In the genomic region with DNA sequence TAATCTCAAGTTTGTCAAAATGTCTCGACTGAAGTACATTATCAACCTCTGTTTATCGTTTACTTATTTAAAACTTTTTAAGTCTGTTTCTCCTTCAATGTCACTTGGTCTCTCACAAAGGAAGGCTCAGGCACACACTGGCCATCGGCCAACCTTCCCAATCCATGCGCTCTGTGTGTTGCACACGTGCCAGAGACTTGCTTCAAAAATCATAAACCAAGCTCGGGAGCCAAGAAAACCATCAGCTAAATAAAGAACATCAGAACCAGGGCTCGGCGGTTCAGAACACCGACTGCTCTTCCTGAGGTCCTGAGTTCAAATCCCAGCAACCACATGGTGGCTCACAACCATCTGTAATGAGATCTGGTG, we compare ENCODE assay signal across 10 mouse cellular contexts. TPM values are rescaled to one million over a fixed set of nuclear protein-coding genes. Genes with fewer than 3 reads are reported as not detected.
DNase-seq lines count a peak whose midpoint lies in the region; ATAC-seq lines count a peak whose summit lies in the region.
"Had no signal": no experiment of that assay in that cellular context is flagged by ENCODE, and none has a peak within 500 bp of the region (broad histone marks: within the 10 kb centered on the region; RNA-seq: fewer than 3 reads in every experiment).

No protein-coding gene starts in this region.

- no peak overlapping the region for H3K4me2 ChIP-seq in forebrain, embryonic 11.5 days (ENCODE audit: low read depth, low read length, severe bottlenecking)
- no peak overlapping the region for H3K4me2 ChIP-seq in forebrain, embryonic 12.5 days
- no peak overlapping the region for H3K4me2 ChIP-seq in midbrain, embryonic 14.5 days (ENCODE audit: low read length)
- H3K4me2 ChIP-seq in hindbrain, embryonic 14.5 days (replicated peaks) = no peak overlapping the region
- H3K4me2 ChIP-seq: limb, embryonic 15.5 days; midbrain, embryonic 15.5 days had no signal

- H3K9ac ChIP-seq in forebrain, embryonic 11.5 days (ENCODE audit: low read length) = no peak overlapping the region
- H3K9ac ChIP-seq in forebrain, embryonic 12.5 days = no peak overlapping the region
- no peak overlapping the region for H3K9ac ChIP-seq in midbrain, embryonic 14.5 days (replicated peaks; ENCODE audit: low read length)
- no peak overlapping the region for H3K9ac ChIP-seq in hindbrain, embryonic 14.5 days
- H3K9ac ChIP-seq: limb, embryonic 15.5 days; midbrain, embryonic 15.5 days had no signal

- no peaks in the 10 kb centered on the region for H3K27me3 ChIP-seq in forebrain, embryonic 11.5 days (ENCODE audit: control insufficient read depth, insufficient read depth, low read length)
- 0 out of 2 replicates have a peak, but pooled peaks cover 3% of the 10 kb centered on the region for H3K27me3 ChIP-seq in forebrain, embryonic 12.5 days
- no peaks in the 10 kb centered on the region for H3K27me3 ChIP-seq in midbrain, embryonic 10.5 days (ENCODE audit: low read depth, poor library complexity, severe bottlenecking)
- no peaks in the 10 kb centered on the region for H3K27me3 ChIP-seq in midbrain, embryonic 14.5 days (ENCODE audit: control insufficient read depth, insufficient read depth, low read length)
- H3K27me3 ChIP-seq in hindbrain, embryonic 14.5 days (ENCODE audit: control insufficient read depth, insufficient read depth, low read length) = no peaks in the 10 kb centered on the region
- H3K27me3 ChIP-seq: limb, embryonic 15.5 days; midbrain, embryonic 15.5 days had no signal

- no peaks in the 10 kb centered on the region for H3K9me3 ChIP-seq in forebrain, embryonic 11.5 days (ENCODE audit: control insufficient read depth, low read length)
- no peaks in the 10 kb centered on the region for H3K9me3 ChIP-seq in forebrain, embryonic 12.5 days
- no peaks in the 10 kb centered on the region for H3K9me3 ChIP-seq in midbrain, embryonic 10.5 days (replicated peaks)
- no peaks in the 10 kb centered on the region for H3K9me3 ChIP-seq in midbrain, embryonic 14.5 days (ENCODE audit: control insufficient read depth, low read length)
- H3K9me3 ChIP-seq in hindbrain, embryonic 14.5 days (ENCODE audit: control insufficient read depth, low read length) = no peaks in the 10 kb centered on the region
- H3K9me3 ChIP-seq: limb, embryonic 15.5 days; midbrain, embryonic 15.5 days had no signal

- peaks cover 28% of the 10 kb centered on the region for H3K4me1 ChIP-seq in forebrain, embryonic 11.5 days (replicated peaks; ENCODE audit: control insufficient read depth, insufficient read depth, low read length)
- H3K4me1 ChIP-seq in forebrain, embryonic 12.5 days = peaks cover 40% of the 10 kb centered on the region
- peaks cover 91% of the 10 kb centered on the region for H3K4me1 ChIP-seq in midbrain, embryonic 10.5 days
- H3K4me1 ChIP-seq in midbrain, embryonic 14.5 days (ENCODE audit: control insufficient read depth, insufficient read depth, low read length) = peaks cover 14% of the 10 kb centered on the region
- peaks cover 24% of the 10 kb centered on the region for H3K4me1 ChIP-seq in hindbrain, embryonic 14.5 days (replicated peaks; ENCODE audit: control insufficient read depth, insufficient read depth, low read length)

- no peak overlapping the region for H3K4me3 ChIP-seq in forebrain, embryonic 11.5 days (ENCODE audit: low read depth, low read length)
- no peak overlapping the region for H3K4me3 ChIP-seq in forebrain, embryonic 12.5 days (replicated peaks)
- H3K4me3 ChIP-seq in midbrain, embryonic 10.5 days = no peak overlapping the region
- H3K4me3 ChIP-seq in midbrain, embryonic 14.5 days (replicated peaks; ENCODE audit: low read depth, low read length) = no peak overlapping the region
- H3K4me3 ChIP-seq in hindbrain, embryonic 14.5 days (replicated peaks; ENCODE audit: low read length) = no peak overlapping the region
- H3K4me3 ChIP-seq: limb, embryonic 15.5 days; midbrain, embryonic 15.5 days had no signal

- no peak for ATAC-seq in forebrain, embryonic 11.5 days (replicated peaks; ENCODE audit: low FRiP score)
- no peak for ATAC-seq in forebrain, embryonic 12.5 days (ENCODE audit: low FRiP score)
- ATAC-seq in midbrain, embryonic 14.5 days (ENCODE audit: low FRiP score, low TSS enrichment) = no peak
- ATAC-seq in hindbrain, embryonic 14.5 days (ENCODE audit: low FRiP score) = no peak
- ATAC-seq: midbrain, embryonic 15.5 days had no signal

- H3K36me3 ChIP-seq in forebrain, embryonic 11.5 days (ENCODE audit: control insufficient read depth, insufficient read depth, low read length) = no peaks in the 10 kb centered on the region
- H3K36me3 ChIP-seq in forebrain, embryonic 12.5 days (replicated peaks) = no peaks in the 10 kb centered on the region
- H3K36me3 ChIP-seq in midbrain, embryonic 10.5 days = peaks cover 16% of the 10 kb centered on the region
- no peaks in the 10 kb centered on the region for H3K36me3 ChIP-seq in midbrain, embryonic 14.5 days (ENCODE audit: control insufficient read depth, insufficient read depth, low read length)
- H3K36me3 ChIP-seq in hindbrain, embryonic 14.5 days (replicated peaks; ENCODE audit: control insufficient read depth, insufficient read depth) = no peaks in the 10 kb centered on the region
- H3K36me3 ChIP-seq: limb, embryonic 15.5 days; midbrain, embryonic 15.5 days had no signal

- H3K27ac ChIP-seq in forebrain, embryonic 11.5 days (ENCODE audit: low read depth, low read length) = peak overlapping the region; percentile 41; the same call in 1 of the 2 replicates
- no peak overlapping the region for H3K27ac ChIP-seq in forebrain, embryonic 12.5 days
- H3K27ac ChIP-seq in midbrain, embryonic 10.5 days (replicated peaks) = peak overlapping the region; percentile 88
- H3K27ac ChIP-seq in midbrain, embryonic 14.5 days (replicated peaks; ENCODE audit: low read depth, low read length) = no peak overlapping the region
- H3K27ac ChIP-seq in hindbrain, embryonic 14.5 days = no peak overlapping the region
- H3K27ac ChIP-seq: midbrain, embryonic 15.5 days had no signal

- 46% methylated on average over 9 of the region's 9 CpGs for WGBS in forebrain, embryonic 11.5 days
- WGBS in forebrain, embryonic 12.5 days = 39% methylated on average over 9 of the region's 9 CpGs
- 50% methylated on average over 9 of the region's 9 CpGs for whole genome bisulfite sequencing in midbrain, embryonic 10.5 days
- 50% methylated on average over 9 of the region's 9 CpGs for WGBS in midbrain, embryonic 14.5 days
- WGBS in hindbrain, embryonic 14.5 days = 35% methylated on average over 9 of the region's 9 CpGs

- DNase-seq in forebrain, embryonic 11.5 days (ENCODE audit: low spot score) = no peak
- DNase-seq in midbrain, embryonic 10.5 days (ENCODE audit: low spot score) = no peak
- no peak for DNase-seq in midbrain, embryonic 14.5 days
- DNase-seq in kidney, postnatal 10 days = peak; percentile 66
- no peak for DNase-seq in thymus, postnatal 36 days
- DNase-seq in hindbrain, embryonic 14.5 days (ENCODE audit: low spot score) = no peak
- DNase-seq in spleen, adult 18-20 months = no peak

RNA-seq across cellular contexts. Expression of a gene that starts 13.2 kb away (rescaled TPM):
- not detected in 2 replicates for polyA plus RNA-seq in forebrain, embryonic 11.5 days (2014; fragmentation: Nextera tagmentation; extraction: Ambion mirVana)
- not detected in 2 replicates for polyA plus RNA-seq in forebrain, embryonic 12.5 days (2016; fragmentation: Nextera tagmentation; extraction: Ambion mirVana)
- polyA plus RNA-seq in midbrain, embryonic 10.5 days (2016; fragmentation: Nextera tagmentation; extraction: Ambion mirVana) = 0.91 and 0.98 TPM in 2 replicates
- not detected in 2 replicates for polyA plus RNA-seq in midbrain, embryonic 14.5 days (2014; fragmentation: Nextera tagmentation; extraction: Ambion mirVana)
- polyA plus RNA-seq in hindbrain, embryonic 14.5 days (2014; fragmentation: Nextera tagmentation; extraction: Ambion mirVana) = not detected in 2 replicates
- polyA plus RNA-seq: midbrain, embryonic 15.5 days had no signal

RNA-seq across cellular contexts. Expression of a gene that starts 23.9 kb away (rescaled TPM):
- not detected in 2 replicates for polyA plus RNA-seq in forebrain, embryonic 11.5 days (2014; fragmentation: Nextera tagmentation; extraction: Ambion mirVana)
- polyA plus RNA-seq in forebrain, embryonic 12.5 days (2016; fragmentation: Nextera tagmentation; extraction: Ambion mirVana) = not detected in 2 replicates
- polyA plus RNA-seq in midbrain, embryonic 10.5 days (2016; fragmentation: Nextera tagmentation; extraction: Ambion mirVana) = not detected in 2 replicates
- not detected in 2 replicates for polyA plus RNA-seq in midbrain, embryonic 14.5 days (2014; fragmentation: Nextera tagmentation; extraction: Ambion mirVana)
- polyA plus RNA-seq in hindbrain, embryonic 14.5 days (2014; fragmentation: Nextera tagmentation; extraction: Ambion mirVana) = not detected in 2 replicates
- polyA plus RNA-seq: midbrain, embryonic 15.5 days had no signal

RNA-seq across cellular contexts. Expression of a gene that starts 35.5 kb away (rescaled TPM):
- polyA plus RNA-seq in forebrain, embryonic 11.5 days (2014; fragmentation: Nextera tagmentation; extraction: Ambion mirVana) = 1.5 and 1.6 TPM in 2 replicates
- polyA plus RNA-seq in forebrain, embryonic 12.5 days (2016; fragmentation: Nextera tagmentation; extraction: Ambion mirVana) = 0.36 and 0.52 TPM in 2 replicates
- polyA plus RNA-seq in midbrain, embryonic 10.5 days (2016; fragmentation: Nextera tagmentation; extraction: Ambion mirVana) = 4.3 and 6.8 TPM in 2 replicates
- polyA plus RNA-seq in midbrain, embryonic 14.5 days (2014; fragmentation: Nextera tagmentation; extraction: Ambion mirVana) = 0.15 and 0.16 TPM in 2 replicates
- 0.29 and 0.31 TPM in 2 replicates for polyA plus RNA-seq in hindbrain, embryonic 14.5 days (2014; fragmentation: Nextera tagmentation; extraction: Ambion mirVana)

Comparison
In these comparisons a context has a peak if more than half of its experiments do, and no peak if none do; other contexts are left out.
1. H3K27ac ChIP-seq: peak in forebrain, embryonic 11.5 days (single experiment) and midbrain, embryonic 10.5 days (single experiment); none in forebrain, embryonic 12.5 days (single experiment), midbrain, embryonic 14.5 days (single experiment) and hindbrain, embryonic 14.5 days (single experiment).